Mouse (Mus musculus): ENCODE results near the gene Tfb1m.
A peak's percentile ranks its signal among the peaks of the same experiment; 100 is the strongest.

Tfb1m gene

GRCm38 (mm10) chr17:3509841-3510240, 47.7 kb downstream of the Tfb1m start:
- peak in 1 of 2 experiments; percentile 32 for DNase-seq

DNA sequence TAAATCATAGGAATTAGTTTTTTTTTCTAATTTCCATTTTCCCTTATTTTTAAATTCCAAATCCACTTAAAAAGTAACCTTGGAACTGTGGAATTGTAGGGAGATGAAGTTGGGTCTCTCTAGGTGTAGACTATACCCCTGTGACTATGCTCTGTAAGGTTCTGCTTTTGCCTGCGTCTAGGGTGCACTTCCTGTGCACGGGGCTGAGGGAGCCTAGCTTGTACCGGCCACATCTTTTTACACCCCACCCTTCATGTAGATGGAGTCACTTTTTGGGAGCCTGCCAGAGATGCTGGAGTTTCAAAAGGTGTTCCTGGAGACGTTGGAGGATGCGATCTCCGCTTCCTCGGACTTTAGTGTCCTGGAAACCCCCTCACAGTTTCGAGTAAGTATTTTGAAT, 51.1 kb downstream of the Tfb1m start:
- no peak for DNase-seq

DNA sequence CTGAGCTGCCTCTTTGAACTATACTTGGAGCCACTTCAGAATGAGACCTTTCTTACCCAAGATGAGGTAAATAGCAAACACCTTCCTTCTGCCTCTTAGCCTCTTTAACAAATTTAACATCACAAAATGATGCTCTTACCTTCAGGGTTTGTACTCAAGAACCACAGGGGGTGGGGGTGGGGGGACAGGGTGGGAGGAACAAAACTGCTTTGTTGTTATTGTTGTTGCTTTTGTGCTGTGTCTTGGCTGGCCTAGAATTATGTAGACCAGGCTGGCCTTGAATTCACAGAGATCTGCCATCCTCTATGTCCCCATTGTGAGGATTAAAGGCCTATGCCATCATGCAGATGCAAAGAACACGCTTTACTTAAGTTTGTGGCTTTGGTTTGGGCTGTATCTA, 51.9 kb downstream of the Tfb1m start:
- DNase-seq, result no peak

DNA sequence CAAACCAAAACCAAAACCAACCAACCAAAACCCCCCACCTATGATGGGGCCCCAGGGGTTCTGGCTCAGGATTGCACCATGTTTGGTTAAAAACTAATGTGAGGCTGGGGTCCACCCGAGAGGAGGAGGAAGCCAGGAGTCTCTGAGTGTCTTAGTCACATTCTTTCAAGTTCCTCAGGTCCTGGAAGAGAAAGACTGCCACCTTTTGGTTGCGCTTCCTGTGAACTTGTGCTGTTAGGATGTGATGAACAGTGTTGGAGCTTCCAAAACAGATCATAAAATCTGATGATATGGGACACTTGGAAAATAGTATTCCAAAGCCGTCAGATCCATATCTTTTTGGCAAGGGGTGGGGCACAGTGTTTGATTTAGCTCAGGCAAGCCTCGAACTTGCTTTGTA, 56.6 kb downstream of the Tfb1m start:
- no peak for DNase-seq

- no peak for DNase-seq
Measured at GRCm38 (mm10) chr17:3500076-3500475, 57.5 kb downstream of the Tfb1m start.

GRCm38 (mm10) chr17:3499468-3499867, 58.1 kb downstream of the Tfb1m start:
- no peak for DNase-seq

DNA sequence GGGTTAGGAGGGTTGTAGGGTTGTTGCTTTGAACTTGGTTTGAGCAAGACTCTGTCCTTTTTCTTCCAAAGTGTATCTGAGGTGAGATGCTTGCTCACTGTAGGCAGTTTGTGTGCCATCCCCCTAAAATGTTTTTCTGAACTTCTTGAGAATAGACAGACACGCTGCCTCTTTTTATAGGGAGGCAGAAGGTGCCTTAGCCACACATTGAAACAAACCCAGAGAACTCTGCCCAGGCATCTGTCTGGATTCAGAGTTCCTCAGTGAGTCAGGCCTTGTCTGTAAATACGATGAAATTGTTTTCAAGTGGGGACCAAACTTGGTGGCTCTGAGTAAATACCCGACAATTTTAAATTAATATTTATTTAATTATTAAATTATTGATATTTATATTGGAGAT, 59.0 kb downstream of the Tfb1m start:
- DNase-seq, result no peak

GRCm38 (mm10) chr17:3498086-3498485, 59.5 kb downstream of the Tfb1m start:
- DNase-seq, result peak in 1 of 2 experiments; percentile 5

- no peak for DNase-seq
Measured at GRCm38 (mm10) chr17:3496080-3496479, 61.5 kb downstream of the Tfb1m start.

- DNase-seq, result no peak
Measured at GRCm38 (mm10) chr17:3495576-3495975, 62.0 kb downstream of the Tfb1m start.

DNA sequence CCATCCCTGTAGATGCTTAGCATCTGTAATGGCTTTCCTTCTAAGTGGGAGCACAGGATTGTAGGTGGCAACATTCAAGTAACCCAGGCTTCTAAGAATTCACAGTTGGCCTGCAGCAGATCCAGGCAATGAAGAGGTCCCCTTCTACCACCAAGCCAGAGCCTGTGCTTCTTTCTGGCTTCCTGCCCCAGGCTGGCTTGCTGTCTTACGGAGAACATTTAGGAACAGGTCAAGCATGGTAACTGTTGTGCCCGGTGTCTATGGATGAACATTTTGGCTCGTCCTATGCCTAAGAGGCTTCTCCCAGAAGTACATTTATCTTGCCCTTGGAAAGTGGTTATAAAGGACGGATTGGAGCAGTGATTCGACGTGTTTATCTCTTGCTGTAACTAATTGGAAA, 65.9 kb downstream of the Tfb1m start:
- no peak for DNase-seq

DNA sequence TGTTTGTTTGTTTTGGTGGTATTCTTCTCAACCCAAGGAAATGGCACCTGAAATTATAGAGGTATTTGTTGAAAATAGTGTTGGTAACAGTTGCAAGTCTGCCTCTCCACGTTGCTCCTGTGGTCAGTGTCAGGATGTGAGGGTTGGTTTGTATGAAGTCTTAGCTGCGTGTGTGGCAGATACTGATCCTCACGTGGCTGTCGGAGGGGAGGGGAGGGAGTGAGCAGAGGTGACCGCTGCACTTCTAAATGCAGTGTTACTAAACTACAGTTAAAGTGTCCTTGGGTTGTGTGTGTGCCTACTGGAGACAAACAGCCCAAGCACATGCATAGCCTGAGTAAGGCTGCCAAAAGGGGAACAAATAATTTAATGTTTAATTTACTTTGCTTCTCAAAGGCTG, 66.5 kb downstream of the Tfb1m start:
- no peak for DNase-seq

GRCm38 (mm10) chr17:3490216-3490895, 67.2 kb downstream of the Tfb1m start:
- no peak for DNase-seq

- no peak for DNase-seq
Measured at GRCm38 (mm10) chr17:3487721-3488601, 69.6 kb downstream of the Tfb1m start.

DNA sequence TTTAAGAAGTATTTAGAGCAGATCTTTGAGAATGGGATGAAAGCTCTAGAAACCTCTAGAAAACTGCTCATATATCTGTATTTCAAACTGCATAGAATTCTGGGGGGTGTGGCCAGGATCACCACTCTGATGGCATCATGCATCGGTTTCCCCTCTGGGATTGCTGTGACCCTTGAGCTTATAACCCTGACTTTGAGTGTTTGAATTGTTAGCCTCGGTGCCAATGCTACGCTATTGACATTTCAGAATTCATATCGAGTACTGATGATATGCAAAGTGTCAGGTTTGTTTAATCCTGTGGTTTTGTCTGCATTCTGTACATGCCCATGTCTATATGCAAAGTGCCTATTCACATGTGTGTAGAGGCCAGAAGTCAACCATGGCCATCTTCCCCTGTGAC, 70.4 kb downstream of the Tfb1m start:
- DNase-seq, result no peak

DNA sequence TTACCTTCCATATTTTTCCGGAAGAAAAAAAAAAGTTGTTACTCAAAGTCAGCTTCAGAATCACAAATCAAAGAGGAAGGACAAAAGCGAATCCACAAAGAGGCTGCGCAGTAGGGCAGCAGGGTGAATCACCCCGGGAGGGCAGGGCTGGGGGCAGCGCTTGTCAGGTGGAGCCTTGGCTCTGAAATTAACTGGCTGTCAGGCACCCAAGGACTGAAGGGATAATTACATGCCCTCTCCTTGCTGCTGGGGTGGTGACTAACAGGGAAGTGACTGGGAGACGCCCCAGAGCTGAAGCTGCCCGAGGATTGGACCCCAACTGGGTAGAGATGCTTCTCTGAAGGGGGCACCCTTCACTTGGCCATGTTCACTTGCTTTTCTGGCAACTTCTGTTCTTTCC, 71.7 kb downstream of the Tfb1m start:
- no peak for DNase-seq

DNA sequence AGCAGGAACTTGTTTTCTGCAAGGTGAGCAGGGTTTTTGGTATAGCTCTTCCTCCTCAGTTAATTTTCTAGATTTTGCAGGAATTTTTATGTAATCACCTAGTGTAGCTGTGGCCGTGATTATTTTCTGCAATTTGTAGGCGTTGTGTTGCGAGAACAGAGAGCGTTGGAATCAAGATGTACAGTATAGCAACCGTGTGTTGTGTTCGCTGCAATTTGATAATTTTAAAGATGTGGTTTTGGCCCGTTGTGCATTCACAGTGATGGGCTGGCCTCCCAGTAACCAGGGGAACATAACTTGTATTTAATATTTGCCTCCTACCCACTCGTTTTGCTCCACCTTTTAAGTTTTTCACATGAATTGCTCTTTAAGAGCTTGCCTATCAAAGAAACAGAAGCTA, 74.5 kb downstream of the Tfb1m start:
- DNase-seq, result no peak

GRCm38 (mm10) chr17:3481576-3482575, 75.7 kb downstream of the Tfb1m start:
- no peak for DNase-seq

DNA sequence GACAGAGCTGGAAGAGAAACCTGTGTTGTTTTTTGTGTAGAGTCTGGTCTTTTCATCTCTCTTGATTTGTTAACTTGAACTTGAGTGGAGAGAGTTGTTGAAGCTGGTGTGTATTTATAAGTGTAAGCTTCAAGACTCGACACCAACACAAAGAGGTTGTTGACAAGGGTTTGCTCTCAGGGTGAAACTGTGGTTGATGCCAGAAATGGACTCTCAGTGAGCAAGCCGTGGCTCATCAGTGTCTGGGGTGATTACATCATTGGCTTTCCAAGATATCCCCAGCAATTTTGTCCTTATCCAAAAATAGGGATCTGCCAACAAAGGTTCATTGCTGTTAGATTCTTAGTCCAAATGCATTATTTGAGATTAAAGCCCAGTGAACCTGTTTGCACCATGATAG, 81.0 kb downstream of the Tfb1m start:
- no peak for DNase-seq

GRCm38 (mm10) chr17:3472018-3472417, 85.6 kb downstream of the Tfb1m start:
- no peak for DNase-seq
